Mouse (Mus musculus): Measurements from ENCODE around the gene Itch. TPM values are rescaled to one million over a fixed set of nuclear protein-coding genes. Genes with fewer than 3 reads are reported as not detected.
"Not testable (repeated sequence)": the region's sequence is repeated elsewhere in the genome, so short reads cannot be mapped to it uniquely, and the experiment has no call there.

Itch gene
- polyA plus RNA-seq, 1 experiment from 2014 or later, result 46.6 TPM

DNA sequence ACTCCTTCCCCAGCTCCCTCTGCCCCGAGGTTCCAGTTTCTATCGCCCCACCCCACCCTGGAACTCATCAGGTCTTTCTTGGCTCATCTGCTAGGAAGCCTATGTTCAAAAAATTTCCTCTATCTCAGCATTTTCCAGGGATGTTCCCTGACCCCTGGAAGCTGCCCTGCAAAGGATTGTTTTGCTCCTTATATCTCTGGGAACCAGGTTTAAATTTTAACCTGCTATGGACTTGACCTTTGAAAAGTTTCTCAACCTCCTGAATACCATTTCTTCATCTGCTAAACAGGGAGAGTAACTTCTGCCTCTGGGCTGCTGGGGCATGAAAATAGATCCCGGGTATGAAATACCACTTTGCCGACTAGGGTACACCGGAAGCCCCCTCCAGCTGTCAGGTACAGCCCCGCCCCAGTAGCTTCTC is 31.5 kb upstream of the Itch start:
- WGBS, result 61% methylated on average over 6 of the region's 6 CpGs
- no peak overlapping the region for H3K9ac ChIP-seq
- no peak for ATAC-seq (ENCODE audit: low FRiP score)
- H3K9me3 ChIP-seq, result no peaks in the 10 kb centered on the region
- H3K36me3 ChIP-seq, result no peaks in the 10 kb centered on the region
- no peak overlapping the region for H3K4me2 ChIP-seq
- H3K27ac ChIP-seq, result no peak overlapping the region
- H3K4me1 ChIP-seq (replicated peaks), result no peaks in the 10 kb centered on the region
- H3K27me3 ChIP-seq, result no peaks in the 10 kb centered on the region
- H3K4me3 ChIP-seq, result no peak overlapping the region

DNA sequence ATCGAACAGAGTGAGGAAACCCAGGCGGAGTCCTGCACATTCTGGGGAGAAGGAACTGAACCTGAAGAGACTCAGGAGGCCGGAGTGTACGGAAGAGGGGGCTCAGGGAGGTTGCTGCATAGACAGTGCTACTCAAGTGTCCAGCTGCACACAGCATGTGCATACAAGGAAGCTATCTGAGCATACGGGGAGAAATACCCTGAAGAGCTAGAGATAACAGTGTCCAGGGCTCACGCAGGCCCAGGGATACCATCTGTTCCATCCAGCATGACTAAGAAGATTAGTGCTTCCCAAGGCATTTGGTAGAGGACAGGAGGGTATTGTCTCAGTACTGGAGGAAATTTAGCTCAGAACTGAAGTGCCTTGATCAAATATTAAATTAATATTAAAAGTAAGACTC is 29.7 kb upstream of the Itch start:
- Histone ChIP-seq H3K4me3 (no peak overlapping the region), H3K27me3 (no peaks in the 10 kb centered on the region), H3K27ac (no peak overlapping the region), H3K36me3 (no peaks in the 10 kb centered on the region), H3K9me3 (no peaks in the 10 kb centered on the region), H3K9ac (no peak overlapping the region), H3K4me2 (no peak overlapping the region), H3K4me1 (replicated peaks) (no peaks in the 10 kb centered on the region)
- 71% methylated on average over 6 of the region's 6 CpGs for WGBS
- ATAC-seq (ENCODE audit: low FRiP score), result no peak

GRCm38 (mm10) chr2:155107276-155107675 is 26.0 kb upstream of the Itch start:
- not testable (repeated sequence) for H3K4me2 ChIP-seq; H3K27ac ChIP-seq; H3K4me3 ChIP-seq; H3K9me3 ChIP-seq; H3K36me3 ChIP-seq; H3K9ac ChIP-seq; ATAC-seq (ENCODE audit: low FRiP score); H3K4me1 ChIP-seq (replicated peaks); H3K27me3 ChIP-seq
- 80% methylated on average over 9 of the region's 9 CpGs for WGBS

GRCm38 (mm10) chr2:155115216-155115830 is 18.0 kb upstream of the Itch start:
- Histone ChIP-seq H3K4me1 (replicated peaks) (no peaks in the 10 kb centered on the region), H3K36me3 (no peaks in the 10 kb centered on the region), H3K27ac (no peak overlapping the region), H3K4me2 (no peak overlapping the region), H3K27me3 (no peaks in the 10 kb centered on the region), H3K9me3 (no peaks in the 10 kb centered on the region), H3K4me3 (no peak overlapping the region), H3K9ac (no peak overlapping the region)
- no peak for ATAC-seq (ENCODE audit: low FRiP score)
- WGBS, result 73% methylated on average over 7 of the region's 7 CpGs

DNA sequence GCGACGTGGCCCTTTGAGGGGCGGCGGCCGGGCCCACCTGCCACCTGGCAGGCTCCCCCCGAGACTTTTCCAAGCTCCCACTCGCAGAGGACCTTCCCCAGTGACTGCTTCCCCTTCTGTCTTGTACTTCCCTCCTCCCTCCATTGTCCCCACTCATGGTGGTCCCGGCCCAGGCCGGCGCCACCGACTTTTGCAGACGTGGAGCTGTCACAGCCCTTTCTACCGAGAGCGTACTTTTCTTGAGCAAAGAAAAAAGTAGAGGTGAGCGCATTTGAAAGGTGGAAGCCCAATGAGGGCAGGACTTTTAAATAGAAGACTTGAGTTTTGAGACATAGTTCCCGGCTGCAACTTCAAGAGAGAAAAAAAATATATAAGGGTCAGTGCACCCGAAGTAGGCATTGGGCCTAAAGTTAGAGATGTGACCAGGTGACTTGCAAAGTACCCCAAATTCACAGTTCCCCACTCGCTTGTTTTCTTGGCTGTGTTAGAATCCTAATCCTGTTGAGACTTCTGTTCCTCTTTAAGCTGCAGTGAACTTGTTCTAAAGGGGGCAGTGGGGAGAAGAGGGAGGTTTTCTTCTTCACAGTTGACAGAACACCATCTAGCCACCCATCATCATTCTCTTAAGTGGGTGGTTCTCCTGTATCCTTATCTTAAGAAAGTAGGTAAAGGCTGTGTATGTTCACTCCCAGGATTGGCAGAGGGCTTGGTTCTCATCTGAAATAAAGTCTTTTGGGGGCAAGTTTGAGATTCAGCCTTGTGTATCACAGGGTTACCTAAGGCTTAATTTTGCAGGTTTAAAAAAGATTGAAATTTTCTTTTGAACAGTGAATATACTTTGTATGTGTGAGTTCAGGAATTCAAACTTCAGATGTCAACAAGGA is 910 bp downstream of the Itch start:
- ATAC-seq (ENCODE audit: low FRiP score), result peak; percentile 50
- 2% methylated on average over 13 of the region's 18 CpGs for whole genome bisulfite sequencing

DNA sequence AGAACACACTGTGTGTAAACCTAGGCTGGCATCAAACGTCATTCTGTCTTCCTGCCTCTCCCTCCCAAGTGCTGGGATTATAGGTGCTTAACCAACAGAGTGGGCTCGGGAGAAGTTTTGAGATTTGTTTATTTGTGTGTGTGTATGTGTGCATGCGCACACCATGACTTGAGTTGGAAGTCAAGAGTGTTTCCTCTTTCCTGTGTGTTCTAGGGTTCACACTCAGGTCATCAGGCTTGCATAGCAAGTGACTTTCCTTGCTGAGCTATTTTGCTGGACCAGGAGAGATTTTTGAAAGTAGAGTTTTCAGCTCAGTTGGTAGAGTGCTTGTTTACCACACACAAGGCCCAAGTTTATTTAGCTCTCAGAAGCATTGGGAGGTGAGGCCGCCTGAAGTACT is 1.8 kb downstream of the Itch start:
- H3K4me3 ChIP-seq, result peak overlapping the region; percentile 18; the same call in 1 of the 2 replicates
- H3K4me2 ChIP-seq, result peak overlapping the region; percentile 72
- H3K27ac ChIP-seq, result no peak overlapping the region
- peaks cover 30% of the 10 kb centered on the region for H3K4me1 ChIP-seq (replicated peaks)
- ATAC-seq (ENCODE audit: low FRiP score), result no peak
- no peaks in the 10 kb centered on the region for H3K9me3 ChIP-seq
- H3K36me3 ChIP-seq, result peaks cover 23% of the 10 kb centered on the region
- no peak overlapping the region for H3K9ac ChIP-seq
- 75% methylated on average over 4 of the region's 4 CpGs for WGBS
- no peaks in the 10 kb centered on the region for H3K27me3 ChIP-seq

More for the DNA sequence above, 910 bp downstream of the Itch start:
- Histone ChIP-seq H3K4me1 (replicated peaks) (peaks cover 30% of the 10 kb centered on the region), H3K36me3 (peaks cover 15% of the 10 kb centered on the region), H3K27me3 (no peaks in the 10 kb centered on the region), H3K4me3 (peak overlapping the region; percentile 87), H3K9me3 (no peaks in the 10 kb centered on the region), H3K9ac (peak overlapping the region; percentile 95), H3K27ac (peak overlapping the region; percentile 93), H3K4me2 (peak overlapping the region; percentile 72)

GRCm38 (mm10) chr2:155135534-155135933 is 2.2 kb downstream of the Itch start:
- no peaks in the 10 kb centered on the region for H3K9me3 ChIP-seq
- H3K4me3 ChIP-seq, result 0 out of 2 replicates have a peak overlapping the region, but pooled peaks have one; percentile 5
- H3K4me2 ChIP-seq, result peak overlapping the region; percentile 72
- no peak for ATAC-seq (ENCODE audit: low FRiP score)
- H3K9ac ChIP-seq, result no peak overlapping the region
- H3K4me1 ChIP-seq (replicated peaks), result peaks cover 30% of the 10 kb centered on the region
- WGBS, result 89% methylated on average over 1 of the region's 1 CpGs
- no peaks in the 10 kb centered on the region for H3K27me3 ChIP-seq
- H3K27ac ChIP-seq, result no peak overlapping the region
- H3K36me3 ChIP-seq, result peaks cover 27% of the 10 kb centered on the region

- Histone ChIP-seq H3K9me3 (peaks cover 3% of the 10 kb centered on the region), H3K27ac (no peak overlapping the region), H3K9ac (no peak overlapping the region), H3K4me3 (no peak overlapping the region), H3K4me1 (replicated peaks) (peaks cover 12% of the 10 kb centered on the region), H3K36me3 (peaks cover 76% of the 10 kb centered on the region), H3K27me3 (no peaks in the 10 kb centered on the region), H3K4me2 (no peak overlapping the region)
- 88% methylated on average over 5 of the region's 5 CpGs for WGBS
- no peak for ATAC-seq (ENCODE audit: low FRiP score)
Measured at GRCm38 (mm10) chr2:155140986-155141385, 7.7 kb downstream of the Itch start.

- ATAC-seq (ENCODE audit: low FRiP score), result no peak
- H3K4me1 ChIP-seq (replicated peaks), result peaks cover 2% of the 10 kb centered on the region; the same call in 1 of the 2 replicates
- H3K9me3 ChIP-seq, result peaks cover 9% of the 10 kb centered on the region
- no peaks in the 10 kb centered on the region for H3K27me3 ChIP-seq
- no peak overlapping the region for H3K4me3 ChIP-seq
- H3K27ac ChIP-seq, result no peak overlapping the region
- H3K4me2 ChIP-seq, result no peak overlapping the region
- peaks cover 85% of the 10 kb centered on the region for H3K36me3 ChIP-seq
- H3K9ac ChIP-seq, result no peak overlapping the region
Measured at GRCm38 (mm10) chr2:155142025-155142555, 8.8 kb downstream of the Itch start.

DNA sequence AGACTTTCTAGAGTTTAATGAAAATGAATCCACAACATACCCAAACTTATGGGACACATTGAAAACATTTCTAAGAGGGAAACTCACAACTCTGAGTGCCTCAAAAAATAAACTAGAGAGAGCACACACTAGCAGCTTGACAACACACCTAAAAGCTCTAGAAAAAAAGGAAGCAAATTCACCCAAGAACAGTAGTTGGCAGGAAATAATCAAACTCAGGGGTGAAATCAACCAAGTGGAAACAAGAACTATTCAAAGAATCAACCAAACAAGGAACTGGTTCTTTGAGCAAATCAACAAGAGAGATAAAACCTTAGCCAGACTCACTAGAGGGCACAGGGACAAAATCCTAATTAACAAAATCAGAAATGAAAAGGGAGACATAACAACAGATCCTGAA is 16.0 kb downstream of the Itch start:
- H3K4me1 ChIP-seq (replicated peaks); H3K27ac ChIP-seq; H3K4me2 ChIP-seq; H3K9ac ChIP-seq; ATAC-seq (ENCODE audit: low FRiP score); H3K27me3 ChIP-seq; H3K4me3 ChIP-seq: not testable (repeated sequence)
- Histone ChIP-seq H3K36me3 (peaks cover 47% of the 10 kb centered on the region), H3K9me3 (peaks cover 13% of the 10 kb centered on the region)

DNA sequence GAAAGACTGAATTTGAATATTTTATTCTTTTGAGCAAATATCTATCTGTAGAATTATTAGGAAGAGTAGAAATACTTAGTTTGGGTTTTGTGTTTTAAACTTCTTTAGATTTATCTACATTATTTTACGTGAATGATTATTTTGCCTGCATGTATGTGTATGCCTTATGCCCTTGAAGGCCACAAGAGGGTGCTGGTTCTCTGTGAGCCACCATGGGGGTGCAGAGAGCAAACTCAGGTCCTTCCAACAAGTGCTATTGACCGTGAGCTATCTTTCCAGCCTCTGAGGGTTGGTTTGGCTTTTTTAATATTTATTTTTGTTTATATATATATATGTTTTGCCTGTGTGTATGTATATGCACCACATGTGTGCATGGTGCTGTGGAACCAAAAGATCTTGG is 74.1 kb downstream of the Itch start:
- Histone ChIP-seq H3K27me3 (no peaks in the 10 kb centered on the region), H3K27ac (no peak overlapping the region), H3K9ac (no peak overlapping the region), H3K36me3 (peaks cover 58% of the 10 kb centered on the region), H3K4me3 (no peak overlapping the region), H3K4me1 (replicated peaks) (no peaks in the 10 kb centered on the region), H3K9me3 (no peaks in the 10 kb centered on the region), H3K4me2 (no peak overlapping the region)
- WGBS, result 74% methylated on average over 2 of the region's 2 CpGs
- no peak for ATAC-seq (ENCODE audit: low FRiP score)

DNA sequence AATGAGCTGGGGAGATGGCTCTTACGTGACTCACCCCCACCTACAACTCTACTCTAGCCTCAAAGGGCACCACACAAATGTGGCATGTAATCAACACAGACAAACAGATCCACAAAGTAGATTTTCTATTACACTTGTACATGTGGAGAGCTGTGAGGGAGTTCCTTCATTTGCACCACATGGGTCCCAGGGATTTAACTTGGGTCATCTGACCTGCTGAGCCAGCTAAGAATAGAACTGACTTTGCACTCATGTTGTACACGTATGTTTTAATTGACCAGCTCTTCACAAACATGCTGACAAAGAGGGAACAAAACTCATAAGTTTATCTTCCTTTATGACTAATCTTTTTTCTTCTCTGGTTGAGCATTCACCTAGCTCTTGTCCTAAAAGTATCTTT is 89.8 kb downstream of the Itch start:
- H3K4me3 ChIP-seq, result no peak overlapping the region
- H3K36me3 ChIP-seq, result peaks cover 88% of the 10 kb centered on the region
- WGBS, result 90% methylated on average over 2 of the region's 2 CpGs
- H3K9me3 ChIP-seq, result no peaks in the 10 kb centered on the region
- H3K4me2 ChIP-seq, result no peak overlapping the region
- H3K9ac ChIP-seq, result no peak overlapping the region
- H3K27me3 ChIP-seq, result no peaks in the 10 kb centered on the region
- H3K4me1 ChIP-seq (replicated peaks), result no peaks in the 10 kb centered on the region
- H3K27ac ChIP-seq, result no peak overlapping the region
- ATAC-seq (ENCODE audit: low FRiP score), result no peak

Data from hindbrain, embryonic 13.5 days (tissue).